Mouse (Mus musculus): ENCODE results near the gene Snrnp70.
"Not testable (repeated sequence)": the region's sequence is repeated elsewhere in the genome, so short reads cannot be mapped to it uniquely, and the experiment has no call there.

DNA sequence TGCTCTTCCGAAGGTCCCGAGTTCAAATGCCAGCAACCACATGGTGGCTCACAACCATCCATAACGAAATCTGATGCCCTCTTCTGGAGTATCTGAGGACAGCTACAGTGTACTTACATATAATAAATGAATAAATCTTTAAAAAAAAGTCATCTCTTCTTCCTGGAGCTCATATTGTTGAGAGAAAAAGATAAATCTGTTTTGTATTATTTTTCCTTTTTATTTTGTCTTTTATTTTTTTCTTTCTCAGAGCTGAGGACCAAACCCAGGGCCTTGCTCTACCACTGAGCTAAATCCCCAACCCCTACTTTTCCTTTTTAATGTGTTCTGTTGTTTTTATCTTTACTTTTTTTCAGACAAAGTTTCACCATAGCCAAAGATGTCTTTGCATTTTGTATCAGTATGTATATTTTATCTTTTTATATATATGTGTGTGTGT, 814 bp upstream of the Snrnp70 start:
- TF ChIP-seq POLR2A (IDR thresholded peaks at IDR 0.05; ENCODE audit: borderline replicate concordance, extremely low read depth, low read depth, low read length); CTCF (IDR thresholded peaks at IDR 0.05; ENCODE audit: insufficient read depth, low read length): not testable (repeated sequence)
